Mouse (Mus musculus): ENCODE data around the gene Naa40. TPM values are rescaled to one million over a fixed set of nuclear protein-coding genes. Genes with fewer than 3 reads are reported as not detected.

Gene Naa40
- polyA plus RNA-seq, 1 experiment, result 55.9 TPM

- DNase-seq, result peak; percentile 62
- no peak for TF ChIP-seq POLR2A (IDR thresholded peaks at IDR 0.05; ENCODE audit: control insufficient read depth, extremely low read depth, insufficient read depth, low read length, poor library complexity)
- peak; percentile 74; the same call in 1 of the 2 replicates for TF ChIP-seq CTCF (IDR thresholded peaks at IDR 0.05; ENCODE audit: borderline replicate concordance, control insufficient read depth, extremely low read depth, insufficient read depth, low read length, poor library complexity)
- Histone ChIP-seq H3K27me3 (ENCODE audit: control insufficient read depth, insufficient read depth, low read length) (no peaks in the 10 kb centered on the region), H3K4me3 (ENCODE audit: control insufficient read depth, insufficient read depth, low read length) (no peak overlapping the region), H3K27ac (ENCODE audit: control insufficient read depth, insufficient read depth, low read length) (no peak overlapping the region), H3K4me1 (replicated peaks; ENCODE audit: control insufficient read depth, insufficient read depth, low read length) (peaks cover 7% of the 10 kb centered on the region), H3K36me3 (ENCODE audit: control insufficient read depth, insufficient read depth, low read length) (peaks cover 53% of the 10 kb centered on the region)
- WGBS, result 76% methylated on average over 6 of the region's 6 CpGs
Observed at GRCm38 (mm10) chr19:7279114-7279513, 38.1 kb upstream of the Naa40 start.

DNA sequence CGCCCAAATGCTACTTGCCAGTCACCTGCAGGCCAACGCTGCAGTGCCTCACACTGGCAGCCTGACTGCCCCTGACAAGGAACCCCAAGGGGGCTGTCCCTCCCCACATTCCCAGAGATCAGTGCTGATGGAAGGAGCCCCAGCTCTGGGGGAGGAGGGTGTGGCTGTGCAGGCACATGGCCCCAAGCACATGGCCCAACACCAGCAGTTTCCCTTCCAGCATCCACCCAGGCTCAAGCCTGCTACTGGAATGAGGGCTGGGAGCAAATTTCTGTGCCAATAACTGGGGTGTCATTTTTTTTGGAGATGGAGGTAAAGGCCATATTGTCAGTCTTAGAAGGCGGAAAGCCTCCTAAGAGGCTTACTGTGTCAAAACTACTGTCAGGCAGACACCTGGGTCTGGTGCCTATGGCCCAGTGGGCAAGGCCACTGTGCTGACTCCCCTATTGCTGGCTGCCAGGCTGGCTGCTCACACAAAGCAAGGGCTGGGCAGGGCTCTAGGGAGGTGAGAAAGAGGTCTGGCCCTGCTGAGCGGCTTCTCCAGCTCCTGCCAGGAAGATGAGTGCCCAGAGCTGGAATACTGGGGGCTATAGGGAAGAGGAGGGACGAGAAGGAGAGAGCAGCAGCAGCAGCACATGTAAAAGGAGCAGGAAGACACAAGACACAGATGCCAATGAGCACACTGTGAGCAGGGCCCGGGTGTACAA is 37.4 kb upstream of the Naa40 start:
- WGBS, result 88% methylated on average over 6 of the region's 6 CpGs
- Histone ChIP-seq H3K36me3 (ENCODE audit: control insufficient read depth, insufficient read depth, low read length) (peaks cover 45% of the 10 kb centered on the region), H3K4me3 (ENCODE audit: control insufficient read depth, insufficient read depth, low read length) (no peak overlapping the region), H3K4me1 (replicated peaks; ENCODE audit: control insufficient read depth, insufficient read depth, low read length) (peaks cover 7% of the 10 kb centered on the region), H3K27me3 (ENCODE audit: control insufficient read depth, insufficient read depth, low read length) (no peaks in the 10 kb centered on the region), H3K27ac (ENCODE audit: control insufficient read depth, insufficient read depth, low read length) (no peak overlapping the region)
- DNase-seq, result no peak
- TF ChIP-seq CTCF (IDR thresholded peaks at IDR 0.05; ENCODE audit: borderline replicate concordance, control insufficient read depth, extremely low read depth, insufficient read depth, low read length, poor library complexity), result no peak
- TF ChIP-seq POLR2A (IDR thresholded peaks at IDR 0.05; ENCODE audit: control insufficient read depth, extremely low read depth, insufficient read depth, low read length, poor library complexity), result no peak

DNA sequence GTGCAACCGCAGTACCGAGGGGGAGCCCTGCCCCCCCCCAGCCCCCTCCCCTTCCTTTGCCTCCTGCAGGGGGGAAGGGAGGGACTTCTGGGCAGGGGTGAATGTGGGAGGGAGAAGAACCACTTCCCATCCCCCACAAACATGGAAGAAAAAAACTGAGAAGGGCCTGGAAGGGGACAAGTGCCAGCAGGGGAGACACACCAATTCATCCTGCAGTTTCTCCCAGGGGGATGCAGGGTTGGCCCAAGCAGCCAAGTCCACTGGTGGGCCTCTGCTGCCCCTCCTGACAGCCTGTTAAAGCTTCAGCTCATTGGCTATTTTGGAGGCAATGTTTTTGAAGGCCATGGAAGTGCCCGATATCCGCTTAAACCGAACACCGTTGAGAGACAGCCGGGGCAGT is 35.8 kb upstream of the Naa40 start:
- Histone ChIP-seq H3K4me1 (replicated peaks; ENCODE audit: control insufficient read depth, insufficient read depth, low read length) (peaks cover 7% of the 10 kb centered on the region), H3K4me3 (ENCODE audit: control insufficient read depth, insufficient read depth, low read length) (no peak overlapping the region), H3K27ac (ENCODE audit: control insufficient read depth, insufficient read depth, low read length) (no peak overlapping the region), H3K36me3 (ENCODE audit: control insufficient read depth, insufficient read depth, low read length) (peaks cover 31% of the 10 kb centered on the region), H3K27me3 (ENCODE audit: control insufficient read depth, insufficient read depth, low read length) (no peaks in the 10 kb centered on the region)
- TF ChIP-seq CTCF (IDR thresholded peaks at IDR 0.05; ENCODE audit: borderline replicate concordance, control insufficient read depth, extremely low read depth, insufficient read depth, low read length, poor library complexity), result no peak
- TF ChIP-seq POLR2A (IDR thresholded peaks at IDR 0.05; ENCODE audit: control insufficient read depth, extremely low read depth, insufficient read depth, low read length, poor library complexity), result no peak
- DNase-seq, result no peak
- 88% methylated on average over 7 of the region's 7 CpGs for WGBS

- DNase-seq, result no peak
- H3K4me3 ChIP-seq (ENCODE audit: control insufficient read depth, insufficient read depth, low read length), result no peak overlapping the region
- H3K4me1 ChIP-seq (replicated peaks; ENCODE audit: control insufficient read depth, insufficient read depth, low read length), result peaks cover 7% of the 10 kb centered on the region
- H3K27me3 ChIP-seq (ENCODE audit: control insufficient read depth, insufficient read depth, low read length), result no peaks in the 10 kb centered on the region
- H3K27ac ChIP-seq (ENCODE audit: control insufficient read depth, insufficient read depth, low read length), result no peak overlapping the region
- TF ChIP-seq CTCF (IDR thresholded peaks at IDR 0.05; ENCODE audit: borderline replicate concordance, control insufficient read depth, extremely low read depth, insufficient read depth, low read length, poor library complexity) (no peak), POLR2A (IDR thresholded peaks at IDR 0.05; ENCODE audit: control insufficient read depth, extremely low read depth, insufficient read depth, low read length, poor library complexity) (no peak; the same call in 1 of the 2 replicates)
- peaks cover 26% of the 10 kb centered on the region for H3K36me3 ChIP-seq (ENCODE audit: control insufficient read depth, insufficient read depth, low read length)
- 91% methylated on average over 7 of the region's 7 CpGs for WGBS
Observed at GRCm38 (mm10) chr19:7276053-7276659, 35.2 kb upstream of the Naa40 start.

DNA sequence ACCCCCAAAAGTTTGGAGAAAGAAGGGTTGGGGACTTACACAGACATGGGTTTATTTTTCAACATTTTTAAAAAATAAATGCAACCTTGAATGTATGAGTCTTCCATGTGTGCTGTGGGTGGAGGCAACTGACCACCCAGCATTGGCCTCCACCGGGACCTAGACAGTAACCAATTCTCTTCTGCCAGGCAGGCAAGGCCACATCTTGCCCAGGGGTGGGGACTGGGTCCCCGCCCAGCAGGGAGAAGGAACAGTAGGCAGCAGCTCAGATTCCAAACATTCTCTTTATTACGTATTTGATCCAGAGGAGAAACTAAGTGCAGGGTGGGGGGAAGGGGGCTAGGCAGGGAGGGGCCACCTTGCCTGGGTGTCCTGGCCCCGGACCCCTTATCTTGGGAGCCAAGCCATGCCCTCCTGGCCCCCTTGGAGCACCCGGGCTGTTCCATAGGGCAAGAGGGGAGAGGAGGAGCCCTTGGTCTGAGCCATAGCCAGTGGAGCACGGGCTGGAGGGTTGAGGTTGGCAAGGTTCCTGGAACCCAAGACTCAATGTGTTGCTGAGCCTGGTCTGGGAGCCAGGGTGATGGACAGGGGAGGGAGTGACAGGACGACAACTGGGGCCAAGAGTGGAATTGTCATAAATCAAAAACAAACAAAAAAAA is 34.3 kb upstream of the Naa40 start:
- H3K4me3 ChIP-seq (ENCODE audit: control insufficient read depth, insufficient read depth, low read length), result no peak overlapping the region
- 82% methylated on average over 7 of the region's 7 CpGs for WGBS
- no peaks in the 10 kb centered on the region for H3K27me3 ChIP-seq (ENCODE audit: control insufficient read depth, insufficient read depth, low read length)
- no peak overlapping the region for H3K27ac ChIP-seq (ENCODE audit: control insufficient read depth, insufficient read depth, low read length)
- TF ChIP-seq CTCF (IDR thresholded peaks at IDR 0.05; ENCODE audit: borderline replicate concordance, control insufficient read depth, extremely low read depth, insufficient read depth, low read length, poor library complexity), result no peak
- no peak for TF ChIP-seq POLR2A (IDR thresholded peaks at IDR 0.05; ENCODE audit: control insufficient read depth, extremely low read depth, insufficient read depth, low read length, poor library complexity)
- H3K4me1 ChIP-seq (replicated peaks; ENCODE audit: control insufficient read depth, insufficient read depth, low read length), result peaks cover 7% of the 10 kb centered on the region
- peaks cover 18% of the 10 kb centered on the region for H3K36me3 ChIP-seq (ENCODE audit: control insufficient read depth, insufficient read depth, low read length)
- DNase-seq, result no peak

DNA sequence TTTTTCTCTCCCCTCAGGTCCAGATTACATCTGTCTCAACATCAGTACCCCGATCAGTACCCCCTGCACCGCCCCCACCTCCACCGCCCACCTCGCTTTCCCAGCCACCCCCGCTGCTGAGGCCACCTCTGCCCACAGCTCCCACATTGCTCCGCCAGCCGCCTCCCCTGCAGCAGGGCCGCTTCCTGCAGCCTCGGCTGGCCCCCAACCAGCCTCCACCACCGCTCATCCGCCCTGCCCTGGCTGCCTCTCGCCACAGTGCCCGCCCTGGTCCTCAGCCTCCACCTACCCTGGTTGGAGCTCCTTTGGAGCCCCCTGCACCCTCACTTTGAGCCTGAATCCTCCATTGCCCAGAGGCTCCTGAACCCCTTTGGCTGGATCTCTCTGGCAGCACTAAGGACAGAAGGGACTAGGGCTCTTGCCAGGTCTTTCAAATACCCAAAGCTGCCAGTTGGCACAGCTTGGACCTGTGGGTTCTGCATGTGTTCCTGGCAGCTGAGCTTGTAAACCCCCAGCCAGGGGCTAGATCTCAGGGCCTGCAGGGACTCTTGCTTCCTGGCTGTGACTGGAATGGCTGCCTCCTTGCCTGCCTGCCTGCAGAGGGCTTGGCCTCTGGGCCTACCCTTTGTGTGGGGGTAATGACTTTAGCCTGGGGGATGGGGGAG is 33.5 kb upstream of the Naa40 start:
- Histone ChIP-seq H3K4me1 (replicated peaks; ENCODE audit: control insufficient read depth, insufficient read depth, low read length) (peaks cover 14% of the 10 kb centered on the region), H3K27ac (ENCODE audit: control insufficient read depth, insufficient read depth, low read length) (no peak overlapping the region), H3K4me3 (ENCODE audit: control insufficient read depth, insufficient read depth, low read length) (no peak overlapping the region), H3K36me3 (ENCODE audit: control insufficient read depth, insufficient read depth, low read length) (peaks cover 18% of the 10 kb centered on the region), H3K27me3 (ENCODE audit: control insufficient read depth, insufficient read depth, low read length) (no peaks in the 10 kb centered on the region)
- DNase-seq, result no peak
- 30% methylated on average over 13 of the region's 13 CpGs for WGBS
- TF ChIP-seq CTCF (IDR thresholded peaks at IDR 0.05; ENCODE audit: borderline replicate concordance, control insufficient read depth, extremely low read depth, insufficient read depth, low read length, poor library complexity) (no peak), POLR2A (IDR thresholded peaks at IDR 0.05; ENCODE audit: control insufficient read depth, extremely low read depth, insufficient read depth, low read length, poor library complexity) (no peak)
